Mouse (Mus musculus) lung, postnatal 0 days (tissue): ENCODE measurements around the gene Ubr3.

ENCODE experiments used
- CTCF ChIP-seq: IDR thresholded peaks from 2 replicates; pipeline ENCODE4 v1.5.1; 2016; ENCODE audit warnings: antibody characterized with exemption, mild to moderate bottlenecking
- EP300 ChIP-seq: IDR thresholded peaks from 2 replicates; pipeline ENCODE4 v1.6.1; 2016; ENCODE audit warnings: antibody characterized with exemption, mild to moderate bottlenecking, control low read depth

DNA sequence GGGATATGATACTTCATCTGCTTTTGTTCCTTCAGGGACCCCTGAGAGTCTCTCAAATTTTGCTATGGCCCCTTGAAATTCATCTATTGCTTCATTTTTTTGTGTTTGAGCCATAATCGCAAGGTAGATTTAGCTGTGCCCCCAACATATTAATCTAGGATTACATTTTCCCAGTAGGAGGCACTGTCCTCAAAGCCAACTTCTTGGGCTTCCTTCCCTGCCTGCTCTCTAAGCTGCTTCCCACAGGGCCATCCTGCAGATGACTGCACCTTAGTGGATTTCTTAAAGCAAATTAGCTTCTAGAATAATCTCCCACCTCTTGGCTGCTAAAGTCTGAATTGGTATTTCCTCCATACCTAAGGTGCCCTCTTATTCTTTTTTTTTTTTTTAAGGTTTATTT, 39.2 kb upstream of the Ubr3 start:
- TF ChIP-seq CTCF: peak; percentile 53
- no peak for TF ChIP-seq EP300
